Mouse (Mus musculus) hematopoietic stem cell, adult 5-6 weeks (primary cell): Measurements from ENCODE around the gene Tax1bp3. TPM values are rescaled to one million over a fixed set of nuclear protein-coding genes. Genes with fewer than 3 reads are reported as not detected.

Source experiments
- ATAC-seq, 2 experiments: fragments of 125-278 bp in 1 of 2; replicated peaks in 1 of 2; 2 replicates each; pipeline ENCODE4 v1.8.0; 2016 to 2017; ENCODE audit warnings: inconsistent platforms in 2 of 2, mild to moderate bottlenecking in 2 of 2, moderate number of reproducible peaks in 2 of 2, low read depth in 1 of 2, moderate TSS enrichment in 1 of 2; ENCODE audit not compliant: low FRiP score in 2 of 2, poor library complexity in 2 of 2, severe bottlenecking in 2 of 2, insufficient read depth in 1 of 2, low TSS enrichment in 1 of 2
- total RNA-seq: library from RNA; stranded (forward); fragments of 172-1452, 232-1000 nt; gene quantifications from 2 replicates; pipeline ENCODE4 v1.2.3, GENCODE M21; 2017

Tax1bp3 gene
- total RNA-seq = 5.3 and 9.7 TPM in 2 replicates

- ATAC-seq = peak; percentile 94 to 96
These were observed at the start of gene Tax1bp3, which contains the start of gene Emc6 for GRCm38 (mm10) chr11:73176608-73177508. Tax1bp3 (plus strand) TSS chr11:73177083. Emc6 (minus strand) TSS chr11:73177037.

GRCm38 (mm10) chr11:73131020-73131419, 45.9 kb upstream of the Tax1bp3 start:
- peak; percentile 68 to 78; a peak in 3 of 4 replicates for ATAC-seq

- peak in 1 of 2 experiments; percentile 38; a peak in 1 of 4 replicates for ATAC-seq
These were observed 43.9 kb upstream of the Tax1bp3 start for GRCm38 (mm10) chr11:73132999-73133398.

GRCm38 (mm10) chr11:73134222-73134621, 42.7 kb upstream of the Tax1bp3 start:
- ATAC-seq = no peak

GRCm38 (mm10) chr11:73136587-73136986, 40.3 kb upstream of the Tax1bp3 start:
- ATAC-seq = no peak

GRCm38 (mm10) chr11:73137116-73137515, 39.8 kb upstream of the Tax1bp3 start:
- ATAC-seq = no peak; a peak in 1 of 4 replicates

- ATAC-seq = peak; percentile 90 to 93
These were observed 39.0 kb upstream of the Tax1bp3 start, which contains the start of gene Haspin for GRCm38 (mm10) chr11:73137591-73138501. Haspin (minus strand) TSS chr11:73138294.

- ATAC-seq = no peak
These were observed 32.6 kb upstream of the Tax1bp3 start for GRCm38 (mm10) chr11:73144261-73144681.

GRCm38 (mm10) chr11:73146026-73146974, 30.6 kb upstream of the Tax1bp3 start:
- no peak for ATAC-seq

- no peak for ATAC-seq
These were observed 29.9 kb upstream of the Tax1bp3 start for GRCm38 (mm10) chr11:73146975-73147365.

GRCm38 (mm10) chr11:73148209-73148608, 28.7 kb upstream of the Tax1bp3 start:
- ATAC-seq = no peak

GRCm38 (mm10) chr11:73155071-73155470, 21.8 kb upstream of the Tax1bp3 start:
- no peak for ATAC-seq

- peak; percentile 69 to 80 for ATAC-seq
These were observed 16.7 kb upstream of the Tax1bp3 start, which contains the start of gene P2rx5 for GRCm38 (mm10) chr11:73159957-73160810. P2rx5 (plus strand) TSS chr11:73160421.

GRCm38 (mm10) chr11:73160811-73161200, 16.1 kb upstream of the Tax1bp3 start:
- ATAC-seq = no peak

- ATAC-seq = no peak
These were observed 15.3 kb upstream of the Tax1bp3 start for GRCm38 (mm10) chr11:73161616-73162015.

GRCm38 (mm10) chr11:73162284-73162683, 14.6 kb upstream of the Tax1bp3 start:
- no peak for ATAC-seq
